Mouse (Mus musculus) liver, adult 2 months (tissue): Measurements from ENCODE around the gene Spag5. TPM values are rescaled to one million over a fixed set of nuclear protein-coding genes. Genes with fewer than 3 reads are reported as not detected.

Source experiments
- DNase-seq: peaks from one replicate; pipeline ENCODE4 v3.0.0-alpha.2; 2011; ENCODE audit warnings: low read depth, low spot score; ENCODE audit errors: extremely low read depth
- H3K27ac ChIP-seq: fragments of 200-500 bp; replicated peaks from 2 replicates; pipeline ENCODE4 v1.5.1; 2012; ENCODE audit warnings: low read depth, mild to moderate bottlenecking, control low read depth, inconsistent platforms, low read length; ENCODE audit not compliant: insufficient read depth
- H3K27me3 ChIP-seq: fragments of 200-500 bp; 2 replicates; pipeline ENCODE4 v1.6.1; 2012; ENCODE audit warnings: mild to moderate bottlenecking, moderate library complexity, low read length, inconsistent platforms; ENCODE audit not compliant: control insufficient read depth, insufficient read depth
- H3K36me3 ChIP-seq: fragments of 200-500 bp; 2 replicates; pipeline ENCODE4 v1.6.1; 2012; ENCODE audit warnings: low read length, inconsistent platforms; ENCODE audit not compliant: control insufficient read depth, insufficient read depth
- H3K4me1 ChIP-seq: fragments of 200-500 bp; 2 replicates; pipeline ENCODE4 v1.6.1; 2011; ENCODE audit warnings: low read length; ENCODE audit not compliant: control insufficient read depth, insufficient read depth
- H3K4me3 ChIP-seq: fragments of 200-500 bp; 2 replicates; pipeline ENCODE4 v1.5.1; 2011; ENCODE audit warnings: low read depth, mild to moderate bottlenecking, control low read depth, low read length, moderate library complexity; ENCODE audit not compliant: insufficient read depth
- H3K79me2 ChIP-seq: fragments of 200-500 bp; 2 replicates; pipeline ENCODE4 v1.6.1; 2012; ENCODE audit warnings: inconsistent platforms, mild to moderate bottlenecking, low read length, moderate library complexity; ENCODE audit not compliant: control insufficient read depth, insufficient read depth
- H3K9ac ChIP-seq: fragments of 200-500 bp; 2 replicates; pipeline ENCODE4 v1.6.1; 2012; ENCODE audit warnings: low read depth, mild to moderate bottlenecking, control low read depth, inconsistent platforms, low read length
- CTCF ChIP-seq: fragments of 200-500 bp; IDR thresholded peaks from 2 replicates; pipeline ENCODE4 v1.5.1; 2011; ENCODE audit warnings: low read depth, low read length, control low read depth
- POLR2A ChIP-seq: fragments of 200-500 bp; IDR thresholded peaks from 2 replicates; pipeline ENCODE4 v1.6.1; 2011; ENCODE audit warnings: low read length, control low read depth; ENCODE audit not compliant: insufficient read depth; ENCODE audit errors: extremely low read depth
- WGBS: fragments of 180-500 bp; shearing (Covaris S2); methylation state at CpG from one replicate; pipeline ENCODE4 v1.1.7; 2018; 5-methylcytosine and 5-hydroxymethylcytosine counted together
- polyA plus RNA-seq: library from polyadenylated mRNA; depleted of rRNA; stranded (reverse); fragments of >200 nt; gene quantifications from 2 replicates; pipeline ENCODE4 v1.2.3, GENCODE M21; 2012; rRNA removed
- total RNA-seq: library from RNA; depleted of rRNA; stranded (reverse); fragments of >200 nt; gene quantifications from 2 replicates; pipeline ENCODE4 v1.2.3, GENCODE M21; 2014; rRNA removed

The Spag5 gene
- total RNA-seq (0.54 and 0.83 TPM in 2 replicates), polyA plus RNA-seq (0.15 and 0.19 TPM in 2 replicates)

DNA sequence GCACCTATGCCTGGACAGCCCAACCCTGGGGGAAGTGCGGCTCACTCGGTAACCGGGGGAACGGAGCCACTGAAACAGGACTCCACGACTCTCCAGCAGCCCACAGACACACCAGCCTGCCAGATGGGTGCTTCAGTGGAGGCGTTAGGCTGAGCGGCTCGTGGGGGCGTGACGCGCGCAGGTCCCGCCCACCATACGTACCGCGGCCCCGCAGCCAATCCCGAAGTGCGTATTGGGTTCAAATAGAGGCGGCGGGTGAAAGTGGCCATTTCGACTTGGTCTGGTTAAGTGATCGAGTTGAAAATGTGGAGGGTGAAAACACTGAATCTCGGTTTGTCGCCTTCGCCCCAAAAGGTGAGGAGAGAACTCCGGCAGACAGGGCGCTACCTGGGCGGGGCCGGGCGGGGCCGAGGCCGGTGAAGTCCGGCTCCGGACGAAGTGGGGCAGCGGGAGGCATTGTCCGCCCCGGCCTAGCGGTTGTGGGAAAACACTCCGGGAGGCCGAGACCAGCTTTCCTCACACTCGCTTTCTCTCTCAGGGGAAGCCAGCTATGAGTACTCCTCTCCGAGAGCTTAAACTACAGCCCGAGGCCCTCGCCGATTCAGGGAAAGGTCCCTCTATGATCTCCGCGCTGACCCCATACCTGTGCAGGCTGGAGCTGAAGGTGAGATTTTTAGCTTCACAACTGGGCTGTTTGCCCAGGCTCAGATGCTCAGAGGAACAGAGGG, at the start of gene Spag5:
Gene Spag5 (plus strand): TSS at position 173 of the 728 bp plus-strand sequence.
- 1% methylated on average over 49 of the region's 49 CpGs for WGBS
- peak within 1 kb of the TSS; percentile 69 for H3K9ac ChIP-seq
- H3K4me3 ChIP-seq = peak within 1 kb of the TSS; percentile 62
- peak; percentile 72 for DNase-seq
- H3K36me3 ChIP-seq = no peaks in the 10 kb centered on the region
- H3K27me3 ChIP-seq = no peaks in the 10 kb centered on the region
- 0 out of 2 replicates have a peak, but pooled peaks cover 3% of the 10 kb centered on the region for H3K4me1 ChIP-seq
- H3K79me2 ChIP-seq = no peaks in the 10 kb centered on the region
- no peak for TF ChIP-seq CTCF
- TF ChIP-seq POLR2A = no peak
- 0 out of 2 replicates have a peak within 1 kb of the TSS, but pooled peaks have one; percentile 5 for H3K27ac ChIP-seq

DNA sequence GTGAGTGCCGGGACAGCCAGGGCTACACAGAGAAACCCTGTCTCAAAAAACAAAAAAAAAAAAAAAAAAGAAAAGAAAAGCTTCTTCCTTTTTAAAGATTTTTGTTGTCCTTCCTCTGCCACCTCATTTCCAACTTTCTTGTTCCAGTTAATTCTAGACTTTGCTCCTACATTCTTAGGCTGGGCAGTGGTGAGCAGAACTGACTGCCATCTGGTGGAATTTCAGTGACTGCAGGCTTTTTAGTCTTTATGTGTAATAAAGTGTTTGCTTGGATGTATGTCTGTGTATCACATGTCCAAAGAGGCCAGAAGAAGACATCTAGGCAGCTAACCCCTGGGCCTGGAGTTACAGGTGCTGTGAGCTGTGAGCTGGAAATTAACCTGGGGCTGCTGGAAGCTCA, 44.7 kb upstream of the Spag5 start:
- WGBS = 100% methylated on average over 1 of the region's 1 CpGs
- Histone ChIP-seq H3K27me3 (no peaks in the 10 kb centered on the region), H3K36me3 (peaks cover 14% of the 10 kb centered on the region; the same call in 1 of the 2 replicates), H3K27ac (no peak overlapping the region), H3K9ac (no peak overlapping the region), H3K4me3 (no peak overlapping the region), H3K4me1 (no peaks in the 10 kb centered on the region), H3K79me2 (no peaks in the 10 kb centered on the region)
- peak; percentile 9 for DNase-seq
- TF ChIP-seq POLR2A = no peak
- no peak for TF ChIP-seq CTCF

DNA sequence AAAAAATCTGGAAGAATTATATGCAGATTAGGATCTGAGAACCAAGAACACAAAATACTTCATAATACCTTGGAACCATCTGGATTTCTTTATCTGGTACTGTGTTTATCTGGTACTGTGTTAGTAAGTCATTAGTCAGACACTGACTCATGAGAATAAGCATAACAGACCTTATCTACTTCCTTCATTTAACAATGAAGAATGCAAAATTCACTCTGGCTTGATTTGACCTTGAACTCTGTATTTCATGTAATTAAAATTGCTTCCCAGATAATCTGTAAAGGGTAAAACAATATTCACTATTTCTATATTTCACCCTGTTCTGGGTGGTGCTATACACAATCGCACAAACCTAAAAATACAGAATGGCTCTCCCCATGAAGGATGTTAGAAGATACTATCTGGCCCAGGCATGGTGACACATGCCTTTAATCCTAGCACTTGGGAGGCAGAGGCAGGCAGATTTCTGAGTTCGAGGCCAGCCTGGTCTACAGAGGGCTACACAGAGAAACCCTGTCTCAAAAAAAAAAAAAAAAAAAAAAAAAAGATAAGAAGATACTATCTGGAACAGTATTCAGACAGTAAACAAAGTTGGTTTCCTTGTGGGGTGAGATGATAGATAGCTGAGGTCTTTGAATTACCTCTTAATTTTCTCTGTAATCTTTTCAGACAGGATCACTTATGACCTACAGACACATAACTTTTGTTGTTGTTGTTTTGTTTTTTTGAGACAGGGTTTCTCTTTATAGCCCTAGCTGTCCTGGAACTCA, 40.7 kb upstream of the Spag5 start:
- H3K9ac ChIP-seq = peak overlapping the region; percentile 47; the same call in 1 of the 2 replicates
- WGBS = 89% methylated on average over 2 of the region's 2 CpGs
- peaks cover 20% of the 10 kb centered on the region for H3K36me3 ChIP-seq
- no peak for DNase-seq
- peak overlapping the region; percentile 40; the same call in 1 of the 2 replicates for H3K4me3 ChIP-seq
- peaks cover 5% of the 10 kb centered on the region; the same call in 1 of the 2 replicates for H3K79me2 ChIP-seq
- no peaks in the 10 kb centered on the region for H3K4me1 ChIP-seq
- H3K27ac ChIP-seq = no peak overlapping the region
- no peak for TF ChIP-seq POLR2A
- no peak for TF ChIP-seq CTCF
- no peaks in the 10 kb centered on the region for H3K27me3 ChIP-seq

DNA sequence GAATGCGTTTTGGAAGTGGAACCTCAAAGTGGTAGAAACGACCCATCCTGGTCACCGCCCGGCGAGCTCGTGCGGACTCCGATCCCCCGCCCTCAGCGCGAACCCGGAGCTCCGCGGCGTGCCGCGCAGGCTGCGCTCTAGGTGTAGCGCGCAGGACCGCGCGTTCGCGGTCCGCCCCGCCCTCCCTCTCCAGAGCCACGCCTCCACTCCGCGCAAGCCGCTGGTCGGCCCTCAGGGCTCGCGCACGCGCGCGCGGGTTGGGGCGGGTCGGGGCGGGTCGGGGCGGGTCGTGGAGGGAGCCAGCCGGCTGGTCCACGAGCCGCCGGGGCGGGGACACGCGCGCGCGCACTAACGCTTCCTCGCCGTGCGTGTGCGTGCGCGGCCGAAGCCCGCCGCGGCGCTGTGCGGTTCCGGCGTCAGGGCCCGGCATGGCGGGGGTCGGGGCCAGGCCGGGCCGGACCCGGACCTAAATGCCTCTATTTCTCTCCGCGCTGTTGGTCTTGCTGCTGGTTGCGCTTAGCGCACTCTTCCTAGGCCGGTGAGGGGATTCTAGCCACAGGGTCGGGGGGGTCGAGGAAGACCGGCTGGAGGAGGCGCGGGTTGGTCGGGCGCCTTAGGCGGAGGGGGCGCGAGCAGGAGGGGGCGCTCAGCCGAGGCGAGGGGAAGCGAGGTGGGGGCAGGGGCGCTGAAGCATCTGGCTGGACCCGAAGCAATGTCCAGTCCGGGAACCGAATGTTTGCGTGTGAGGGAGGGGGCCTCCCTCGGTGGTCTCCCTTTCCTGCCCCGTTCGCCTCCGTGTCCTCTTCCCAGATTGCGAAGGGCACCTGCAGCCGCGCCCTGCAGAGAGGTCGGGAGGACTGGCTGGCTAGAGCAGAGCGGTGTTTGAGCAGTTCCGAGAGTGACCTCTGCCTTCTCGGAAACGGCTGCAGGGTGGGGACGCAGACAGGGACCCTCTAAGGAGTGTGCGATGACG, 39.7 kb upstream of the Spag5 start, which contains the start of gene 2610507B11Rik:
Gene 2610507B11Rik (plus strand): TSS at position 373 of the 973 bp plus-strand sequence.
- no peaks in the 10 kb centered on the region for H3K27me3 ChIP-seq
- TF ChIP-seq POLR2A = peak; percentile 74; the same call in 1 of the 2 replicates
- no peak for TF ChIP-seq CTCF
- WGBS = under 1% methylated on average over 101 of the region's 115 CpGs
- H3K4me1 ChIP-seq = no peaks in the 10 kb centered on the region
- H3K36me3 ChIP-seq = peaks cover 28% of the 10 kb centered on the region
- H3K9ac ChIP-seq = peak within 1 kb of the TSS; percentile 84
- H3K79me2 ChIP-seq = peaks cover 7% of the 10 kb centered on the region; the same call in 1 of the 2 replicates
- DNase-seq = peak; percentile 77
- H3K4me3 ChIP-seq = peak within 1 kb of the TSS; percentile 85
- H3K27ac ChIP-seq = peak within 1 kb of the TSS; percentile 53

DNA sequence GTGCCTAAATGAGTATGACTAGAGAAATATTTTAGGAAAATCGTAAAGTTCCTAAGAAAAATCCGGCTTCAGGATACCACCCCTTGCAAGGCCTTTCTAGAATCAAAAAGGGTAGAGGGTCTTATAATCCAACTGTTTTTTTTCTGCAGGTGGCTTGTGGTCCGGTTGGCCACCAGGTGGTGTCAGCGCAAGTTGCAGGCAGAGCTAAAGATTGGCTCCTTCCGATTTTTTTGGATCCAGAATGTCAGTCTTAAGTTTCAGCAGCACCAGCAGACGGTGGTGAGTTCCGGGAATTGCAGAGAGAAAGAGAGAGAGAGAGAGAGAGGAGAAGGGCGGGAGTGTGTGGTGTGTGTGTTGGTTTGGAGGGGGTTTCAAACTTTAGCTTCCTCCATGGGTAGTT, 38.8 kb upstream of the Spag5 start:
- Histone ChIP-seq H3K4me1 (no peaks in the 10 kb centered on the region), H3K27ac (no peak overlapping the region), H3K27me3 (no peaks in the 10 kb centered on the region), H3K36me3 (peaks cover 35% of the 10 kb centered on the region), H3K4me3 (peak overlapping the region; percentile 7; the same call in 1 of the 2 replicates), H3K79me2 (peaks cover 7% of the 10 kb centered on the region; the same call in 1 of the 2 replicates), H3K9ac (no peak overlapping the region)
- DNase-seq = peak; percentile 43
- TF ChIP-seq POLR2A = no peak
- peak; percentile 75 for TF ChIP-seq CTCF
- 9% methylated on average over 8 of the region's 8 CpGs for WGBS
